Mouse (Mus musculus): ENCODE results near the gene Heyl. TPM values are rescaled to one million over a fixed set of nuclear protein-coding genes. Genes with fewer than 3 reads are reported as not detected.
A peak's percentile ranks its signal among the peaks of the same experiment; 100 is the strongest.

Heyl gene
- polyA plus RNA-seq, 1 experiment from 2014 or later, result 6.9 TPM

DNA sequence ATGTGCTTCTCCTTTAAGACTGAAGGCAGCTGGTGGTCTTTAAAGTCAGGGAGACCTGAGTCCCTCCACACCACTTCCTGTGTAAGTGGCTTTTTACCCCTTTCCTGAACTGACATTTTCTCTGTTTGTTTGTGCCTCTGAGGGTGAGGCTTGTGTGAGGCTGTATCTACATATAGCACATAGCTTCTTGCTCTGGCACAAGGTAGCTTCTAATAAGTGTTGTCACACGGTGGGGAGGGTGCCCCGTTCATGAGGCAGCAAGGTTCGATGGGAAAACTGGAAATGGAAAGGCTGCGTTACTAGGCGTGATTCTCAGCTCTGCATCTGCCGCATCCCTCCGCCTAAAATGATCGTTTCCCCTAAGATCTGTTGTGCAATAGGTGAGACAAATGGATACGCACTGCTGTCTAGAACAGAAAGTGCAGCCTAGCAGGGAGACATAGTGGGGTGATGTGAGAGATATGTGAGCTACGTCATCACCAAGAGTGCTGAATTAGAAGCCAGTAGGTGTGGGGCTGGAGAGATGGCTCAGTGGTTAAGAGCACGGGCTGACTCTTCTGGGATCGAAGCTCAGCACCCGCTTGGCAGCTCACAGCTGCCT, 3.2 kb downstream of the Heyl start:
- no peak overlapping the region for H3K27ac ChIP-seq
- peaks cover 52% of the 10 kb centered on the region for H3K27me3 ChIP-seq (replicated peaks)
- H3K9me3 ChIP-seq, result no peaks in the 10 kb centered on the region
- H3K4me2 ChIP-seq, result no peak overlapping the region
- H3K4me3 ChIP-seq, result no peak overlapping the region
- no peak overlapping the region for H3K9ac ChIP-seq
- no peak for ATAC-seq (replicated peaks)
- peaks cover 11% of the 10 kb centered on the region for H3K4me1 ChIP-seq
- 89% methylated on average over 13 of the region's 13 CpGs for WGBS
- H3K36me3 ChIP-seq (replicated peaks), result no peaks in the 10 kb centered on the region

DNA sequence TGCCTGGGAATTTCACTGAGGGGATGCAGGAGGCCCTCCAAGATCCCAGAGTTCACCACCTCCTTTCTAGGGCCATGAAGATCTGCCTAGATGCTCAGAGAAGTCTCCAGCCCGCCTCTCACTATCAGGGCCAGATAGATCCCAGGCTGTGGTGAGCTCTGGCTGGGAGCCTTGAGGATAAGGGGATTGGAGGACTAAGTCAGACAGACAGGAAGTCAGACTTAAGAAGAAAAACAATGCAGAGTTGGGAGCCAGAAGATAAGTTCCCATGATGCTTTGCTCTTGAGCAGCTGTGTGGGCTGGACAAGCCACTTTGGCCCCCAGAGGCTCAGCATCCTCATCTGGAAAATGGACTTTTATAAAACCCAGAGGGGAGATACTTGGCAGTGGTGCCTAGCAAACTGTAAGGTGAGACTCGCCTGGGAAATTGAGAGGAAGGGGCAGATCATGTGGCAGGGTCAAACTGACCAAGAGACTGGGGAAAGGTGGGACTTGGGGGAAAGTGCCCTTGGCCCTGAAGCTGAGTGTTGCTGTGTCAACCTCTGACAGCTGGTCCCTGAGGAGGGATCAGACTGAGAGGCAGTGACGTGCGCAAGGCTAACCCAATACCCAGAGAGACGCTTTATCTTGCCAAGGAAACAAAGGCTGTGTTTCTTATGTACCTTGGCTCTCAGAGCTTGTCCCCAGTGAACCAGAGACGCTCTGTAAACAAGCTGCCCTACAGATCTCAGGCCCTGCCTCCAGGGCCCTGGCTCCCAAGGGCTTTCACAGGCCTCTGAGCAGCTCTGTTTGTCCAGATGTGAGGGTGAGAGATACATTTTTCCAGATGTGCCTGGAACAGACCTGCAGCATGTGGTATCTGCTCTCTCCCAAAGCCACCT, 4.3 kb downstream of the Heyl start:
- ATAC-seq (replicated peaks), result no peak
- Histone ChIP-seq H3K9me3 (no peaks in the 10 kb centered on the region), H3K4me3 (no peak overlapping the region), H3K27me3 (replicated peaks) (peaks cover 45% of the 10 kb centered on the region), H3K9ac (no peak overlapping the region), H3K4me2 (no peak overlapping the region), H3K36me3 (replicated peaks) (no peaks in the 10 kb centered on the region), H3K4me1 (peaks cover 11% of the 10 kb centered on the region), H3K27ac (no peak overlapping the region)
- WGBS, result 64% methylated on average over 6 of the region's 6 CpGs

DNA sequence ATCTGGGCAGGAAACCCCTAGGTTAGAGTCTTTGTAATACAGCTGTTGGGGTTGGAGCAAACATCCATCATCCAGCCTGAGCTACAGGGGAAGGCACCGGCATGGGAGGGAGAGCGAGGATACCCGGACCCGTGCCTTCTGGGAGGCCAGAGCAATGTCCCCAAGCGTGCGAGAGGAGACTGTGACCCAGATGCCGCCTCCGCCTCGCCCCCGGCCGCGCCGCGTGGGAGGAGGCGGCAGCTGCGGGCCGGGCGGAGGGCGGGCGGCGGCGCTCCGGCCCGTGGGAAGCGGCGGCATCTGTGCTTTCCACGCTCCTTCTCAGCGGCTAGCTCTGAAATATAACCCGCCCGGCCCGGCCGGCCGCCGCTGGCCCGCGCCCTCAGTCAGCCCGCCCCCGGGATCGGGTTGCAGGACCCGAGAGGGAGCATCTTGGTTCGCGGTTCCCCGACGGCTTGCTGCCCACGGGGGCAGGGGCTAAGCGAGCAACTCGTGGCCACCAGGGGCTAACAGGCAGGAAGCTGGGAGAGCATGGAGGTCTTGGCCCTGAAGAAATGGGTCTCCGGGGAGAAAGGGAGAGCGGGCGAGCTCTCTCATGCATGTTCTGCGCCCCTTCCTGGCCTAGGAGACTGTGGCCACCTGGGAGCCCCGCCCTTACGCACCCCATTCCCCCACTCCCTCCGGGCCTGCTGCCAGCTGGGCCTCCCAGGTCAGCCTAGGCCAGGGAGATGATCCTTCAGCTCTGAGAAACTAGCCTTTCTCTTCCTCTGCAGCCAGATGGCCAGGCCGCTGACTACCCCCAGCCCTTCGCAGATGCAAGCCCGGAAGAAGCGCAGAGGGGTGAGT, 6.2 kb downstream of the Heyl start:
- peaks cover 6% of the 10 kb centered on the region for H3K4me1 ChIP-seq
- no peak; the same call in 1 of the 2 replicates for ATAC-seq (replicated peaks)
- no peak overlapping the region for H3K27ac ChIP-seq
- peak overlapping the region; percentile 33 for H3K4me3 ChIP-seq
- no peaks in the 10 kb centered on the region for H3K9me3 ChIP-seq
- WGBS, result 5% methylated on average over 57 of the region's 58 CpGs
- peaks cover 25% of the 10 kb centered on the region for H3K27me3 ChIP-seq (replicated peaks)
- peak overlapping the region; percentile 59 for H3K4me2 ChIP-seq
- no peaks in the 10 kb centered on the region for H3K36me3 ChIP-seq (replicated peaks)
- H3K9ac ChIP-seq, result peak overlapping the region; percentile 12; the same call in 1 of the 2 replicates

DNA sequence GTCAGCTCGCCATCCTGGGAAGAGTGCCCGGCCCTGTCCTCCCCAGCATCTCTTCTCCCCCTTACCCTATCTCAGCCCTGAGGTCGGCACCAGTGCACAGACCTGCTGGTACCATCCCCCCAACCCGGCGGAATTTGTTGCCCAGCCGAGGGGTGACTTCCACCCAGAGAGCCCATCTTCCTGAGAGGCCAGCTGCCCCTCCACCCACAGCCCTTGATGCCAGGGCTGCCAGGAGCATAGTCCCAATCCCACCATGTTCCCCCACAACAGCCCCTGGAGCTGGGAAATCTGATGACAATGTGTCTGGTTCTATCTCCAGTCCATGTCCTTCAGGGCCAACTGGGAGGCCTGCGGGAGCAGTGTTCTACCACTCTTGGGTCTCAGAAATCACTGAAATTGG, 12.9 kb downstream of the Heyl start:
- no peak overlapping the region for H3K9ac ChIP-seq
- H3K9me3 ChIP-seq, result no peaks in the 10 kb centered on the region
- no peak for ATAC-seq (replicated peaks)
- H3K27me3 ChIP-seq (replicated peaks), result no peaks in the 10 kb centered on the region
- no peak overlapping the region for H3K27ac ChIP-seq
- H3K4me3 ChIP-seq, result no peak overlapping the region
- no peak overlapping the region for H3K4me2 ChIP-seq
- no peaks in the 10 kb centered on the region for H3K4me1 ChIP-seq
- 90% methylated on average over 7 of the region's 7 CpGs for WGBS
- H3K36me3 ChIP-seq (replicated peaks), result no peaks in the 10 kb centered on the region

DNA sequence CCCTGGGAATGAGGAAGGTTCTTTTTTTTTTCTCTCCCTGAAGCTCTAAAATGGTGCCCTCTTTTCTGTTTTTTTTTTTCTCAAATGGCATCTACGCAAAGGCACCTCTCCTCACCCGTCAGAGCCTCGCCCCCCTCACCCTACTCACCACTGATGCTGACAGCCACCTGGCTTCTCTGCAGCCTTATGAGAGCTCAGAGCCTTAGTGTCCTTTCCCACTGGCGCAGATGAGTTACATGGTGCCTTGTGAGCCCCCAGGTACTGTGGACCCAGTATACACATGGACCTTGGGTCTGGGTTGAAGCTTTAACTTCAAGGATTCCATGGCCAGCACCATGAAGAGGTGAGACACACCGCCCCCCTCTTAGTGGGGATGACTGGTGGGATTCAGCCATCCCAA, 13.3 kb downstream of the Heyl start:
- H3K27ac ChIP-seq, result no peak overlapping the region
- H3K27me3 ChIP-seq (replicated peaks), result no peaks in the 10 kb centered on the region
- no peaks in the 10 kb centered on the region for H3K36me3 ChIP-seq (replicated peaks)
- WGBS, result 99% methylated on average over 5 of the region's 5 CpGs
- no peaks in the 10 kb centered on the region for H3K9me3 ChIP-seq
- H3K4me3 ChIP-seq, result no peak overlapping the region
- ATAC-seq (replicated peaks), result no peak
- H3K4me2 ChIP-seq, result no peak overlapping the region
- H3K4me1 ChIP-seq, result no peaks in the 10 kb centered on the region
- no peak overlapping the region for H3K9ac ChIP-seq

DNA sequence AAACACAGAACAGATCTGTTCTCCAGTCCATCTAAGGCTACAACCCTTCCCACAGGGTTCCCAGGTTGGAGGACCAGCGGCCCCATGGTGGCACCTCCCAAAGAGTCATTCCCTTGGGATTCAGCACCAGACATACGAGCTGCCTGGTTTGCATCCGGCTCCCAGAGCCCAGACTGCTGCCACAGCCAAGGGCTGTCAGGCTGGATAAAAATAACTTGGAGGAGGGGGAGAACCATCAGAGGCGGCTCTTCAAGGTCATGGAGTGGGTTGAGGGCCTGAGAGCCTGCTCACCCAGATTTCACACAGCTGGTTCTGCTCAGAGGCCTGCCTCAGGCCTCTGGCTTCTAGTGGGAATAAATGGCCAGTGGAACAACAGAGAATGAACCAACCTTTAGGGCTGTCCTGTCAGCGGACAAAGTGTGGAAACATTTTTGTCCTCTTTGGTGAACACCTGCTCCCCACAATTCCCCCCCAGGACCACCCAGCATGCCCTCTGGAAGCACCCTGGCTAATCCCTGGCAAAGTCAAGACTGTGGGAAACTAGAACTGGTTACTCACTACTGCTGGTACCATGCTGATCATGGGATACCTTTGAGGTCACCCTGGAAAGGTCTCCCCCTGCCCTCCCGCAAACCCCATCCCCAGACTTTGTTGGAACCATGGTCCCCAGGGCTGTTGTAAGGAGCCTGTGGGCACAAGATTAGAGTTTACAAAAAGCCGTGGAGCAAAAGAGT, 14.0 kb downstream of the Heyl start:
- 73% methylated on average over 7 of the region's 7 CpGs for WGBS
- Histone ChIP-seq H3K27ac (no peak overlapping the region), H3K36me3 (replicated peaks) (no peaks in the 10 kb centered on the region)

DNA sequence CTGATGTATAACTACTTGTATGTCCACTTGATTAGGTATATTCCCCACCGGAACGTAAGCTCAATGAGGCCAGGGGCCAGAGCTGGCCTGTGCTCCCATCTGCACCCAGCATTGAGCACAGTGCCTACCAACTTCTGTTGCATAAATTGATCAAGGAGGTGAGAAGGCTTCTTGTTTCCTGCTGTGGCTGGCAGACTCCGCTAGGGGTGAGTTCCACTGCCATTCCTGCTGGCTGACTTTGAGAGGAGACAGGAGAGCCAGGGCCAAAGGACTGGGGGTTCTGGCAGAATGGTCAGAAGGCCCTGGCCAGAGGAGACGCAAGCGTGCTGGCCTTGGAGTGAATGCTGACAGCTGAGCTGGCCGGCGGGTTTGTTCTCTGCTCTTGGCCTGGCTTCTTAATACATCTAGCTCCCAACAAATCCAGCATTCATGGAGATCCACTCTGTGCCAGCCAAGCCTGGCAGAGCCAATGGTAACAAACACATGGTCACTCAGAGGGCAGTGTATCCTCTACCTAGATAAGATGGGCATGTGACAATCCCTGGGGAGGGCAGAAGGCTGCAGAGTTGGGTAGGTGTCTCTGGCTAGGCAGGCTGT, 15.7 kb downstream of the Heyl start:
- no peak overlapping the region for H3K9ac ChIP-seq
- H3K4me2 ChIP-seq, result no peak overlapping the region
- H3K27me3 ChIP-seq (replicated peaks), result no peaks in the 10 kb centered on the region
- no peaks in the 10 kb centered on the region for H3K36me3 ChIP-seq (replicated peaks)
- H3K9me3 ChIP-seq, result no peaks in the 10 kb centered on the region
- 82% methylated on average over 7 of the region's 7 CpGs for WGBS
- no peaks in the 10 kb centered on the region for H3K4me1 ChIP-seq
- no peak for ATAC-seq (replicated peaks)
- no peak overlapping the region for H3K27ac ChIP-seq
- no peak overlapping the region for H3K4me3 ChIP-seq

More for the DNA sequence above, 14.0 kb downstream of the Heyl start:
- H3K4me1 ChIP-seq, result no peaks in the 10 kb centered on the region
- H3K9ac ChIP-seq, result no peak overlapping the region
- H3K4me2 ChIP-seq, result no peak overlapping the region
- H3K4me3 ChIP-seq, result no peak overlapping the region
- H3K9me3 ChIP-seq, result no peaks in the 10 kb centered on the region
- no peaks in the 10 kb centered on the region for H3K27me3 ChIP-seq (replicated peaks)
- no peak for ATAC-seq (replicated peaks)

DNA sequence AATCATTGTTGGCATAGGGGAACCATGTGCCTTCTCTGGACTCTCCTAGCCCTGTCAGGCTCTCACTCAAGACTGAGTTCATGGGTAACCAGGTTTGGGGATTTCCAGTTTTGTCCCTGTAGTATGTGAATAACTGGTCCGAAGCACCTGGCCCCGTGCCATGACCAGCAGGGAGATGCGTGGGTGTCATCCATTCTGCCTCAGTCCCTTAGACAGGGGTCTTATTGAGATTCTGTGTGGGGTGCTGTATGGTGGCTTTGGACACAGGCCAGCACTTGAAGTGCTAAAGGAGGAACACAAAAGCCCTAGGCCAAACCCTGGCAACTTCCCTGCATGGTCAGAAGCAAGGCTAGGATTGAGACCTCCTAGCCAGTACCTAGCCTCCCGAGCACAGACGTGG, 18.9 kb downstream of the Heyl start:
- no peak for ATAC-seq (replicated peaks)

DNA sequence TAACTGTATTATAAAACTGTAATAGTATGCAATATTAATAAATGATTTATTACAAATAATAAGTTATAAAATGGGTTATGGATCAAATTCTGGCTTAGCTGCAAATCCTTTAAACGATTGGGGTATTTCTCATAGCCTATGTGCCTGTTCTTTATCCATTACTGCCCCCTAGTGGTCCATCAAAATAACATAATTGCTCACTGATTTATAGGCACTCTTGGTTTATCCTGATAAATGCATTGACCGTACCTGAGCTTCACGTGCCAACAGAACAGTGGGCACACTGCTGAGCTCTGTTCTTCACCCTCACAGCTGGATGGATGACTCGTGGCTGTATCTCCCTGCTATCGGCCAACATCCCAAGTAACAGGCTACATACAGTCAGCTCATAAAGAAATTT, 21.3 kb downstream of the Heyl start:
- Histone ChIP-seq H3K36me3 (replicated peaks) (no peaks in the 10 kb centered on the region), H3K4me1 (no peaks in the 10 kb centered on the region), H3K4me3 (no peak overlapping the region), H3K9me3 (no peaks in the 10 kb centered on the region), H3K27ac (no peak overlapping the region), H3K4me2 (no peak overlapping the region), H3K9ac (no peak overlapping the region), H3K27me3 (replicated peaks) (no peaks in the 10 kb centered on the region)
- 14% methylated on average over 5 of the region's 5 CpGs for WGBS
- peak; percentile 72; the same call in 1 of the 2 replicates for ATAC-seq (replicated peaks)

More for the DNA sequence above, 18.9 kb downstream of the Heyl start:
- Histone ChIP-seq H3K27ac (no peak overlapping the region), H3K4me3 (no peak overlapping the region), H3K9ac (no peak overlapping the region), H3K36me3 (replicated peaks) (no peaks in the 10 kb centered on the region), H3K27me3 (replicated peaks) (no peaks in the 10 kb centered on the region), H3K9me3 (no peaks in the 10 kb centered on the region), H3K4me2 (no peak overlapping the region), H3K4me1 (no peaks in the 10 kb centered on the region)
- WGBS, result 75% methylated on average over 5 of the region's 5 CpGs

DNA sequence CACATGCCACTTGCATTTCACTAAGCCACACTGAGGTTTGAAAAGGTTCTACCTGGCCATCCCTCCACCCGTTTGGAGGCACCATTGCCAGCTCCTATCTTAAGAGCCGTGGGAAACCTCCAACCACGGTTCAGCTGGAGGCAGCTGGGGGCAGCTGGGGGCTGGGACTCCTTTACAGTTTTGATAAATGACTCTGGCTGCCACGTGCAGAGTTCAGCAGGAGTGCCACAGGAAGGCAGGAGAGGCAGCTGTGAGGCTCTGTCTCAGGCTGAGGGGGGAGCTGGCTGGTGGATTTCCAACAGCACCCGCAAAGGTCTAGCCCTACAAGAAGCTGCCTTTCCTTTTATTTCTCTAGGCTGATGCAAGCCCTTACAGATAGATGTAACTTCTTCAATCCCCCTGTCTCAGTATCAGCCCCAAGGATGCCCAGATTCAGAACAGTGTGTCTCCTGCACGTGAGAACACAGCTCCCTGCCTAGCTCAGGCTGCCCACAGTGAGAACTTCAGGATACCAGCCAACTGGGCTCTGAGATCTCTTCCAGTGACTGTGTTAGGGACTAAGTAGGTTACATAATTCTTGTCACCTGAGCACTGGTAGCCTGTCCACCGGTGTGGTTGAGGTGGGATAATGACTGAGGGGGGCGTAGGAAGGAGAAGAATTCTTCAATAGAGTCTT, 26.9 kb downstream of the Heyl start:
- Histone ChIP-seq H3K36me3 (replicated peaks) (no peaks in the 10 kb centered on the region), H3K9ac (no peak overlapping the region), H3K4me2 (no peak overlapping the region), H3K9me3 (no peaks in the 10 kb centered on the region), H3K4me1 (no peaks in the 10 kb centered on the region), H3K27me3 (replicated peaks) (no peaks in the 10 kb centered on the region), H3K27ac (no peak overlapping the region), H3K4me3 (no peak overlapping the region)
- WGBS, result 54% methylated on average over 8 of the region's 8 CpGs
- no peak for ATAC-seq (replicated peaks)

DNA sequence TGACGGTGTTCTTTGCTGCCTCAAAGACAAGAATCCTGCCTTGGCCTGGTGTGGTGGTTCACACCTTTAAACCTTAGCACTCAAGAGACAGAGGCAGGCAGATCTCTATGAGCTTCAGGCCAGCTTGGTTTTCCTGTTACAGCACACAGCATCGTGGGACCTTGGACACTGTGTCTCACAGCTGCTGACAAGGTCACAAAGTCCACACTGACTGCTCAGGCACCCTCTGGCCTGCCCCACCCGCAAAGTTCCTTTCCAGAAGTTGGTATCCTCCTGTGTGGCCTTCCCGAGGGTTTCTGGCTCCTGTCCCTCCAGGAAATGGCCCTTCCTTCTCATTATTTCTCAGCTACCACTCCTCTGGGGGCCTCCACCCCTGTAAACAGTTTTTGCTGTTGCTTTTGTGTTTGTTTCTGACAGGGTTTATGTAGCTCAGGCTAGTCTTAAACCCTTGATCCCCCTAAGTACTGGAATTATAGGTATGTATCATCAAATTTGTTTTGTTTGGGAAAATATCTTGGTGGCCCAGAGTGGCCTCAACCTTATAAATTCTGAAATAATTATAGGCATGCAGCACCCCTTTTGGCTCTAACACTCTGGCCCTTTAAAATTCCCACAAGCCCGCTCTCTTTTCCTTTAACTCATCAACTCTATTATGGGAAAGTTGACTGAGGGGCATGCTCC, 28.5 kb downstream of the Heyl start, which contains the start of gene Pabpc4:
Gene Pabpc4 (plus strand): TSS at position 631 of the 681 bp plus-strand sequence.
- Histone ChIP-seq H3K9me3 (no peaks in the 10 kb centered on the region), H3K27me3 (replicated peaks) (no peaks in the 10 kb centered on the region), H3K4me2 (no peak within 1 kb of the TSS), H3K4me3 (no peak within 1 kb of the TSS), H3K36me3 (replicated peaks) (no peaks in the 10 kb centered on the region), H3K9ac (no peak within 1 kb of the TSS), H3K4me1 (no peaks in the 10 kb centered on the region), H3K27ac (no peak within 1 kb of the TSS)
- WGBS, result 79% methylated on average over 5 of the region's 5 CpGs
- no peak for ATAC-seq (replicated peaks)

Measured in midbrain, embryonic 15.5 days (tissue).